Mouse (Mus musculus) gastrocnemius, postnatal 4 days (tissue): Measurements from ENCODE around the gene Meis2. TPM values are rescaled to one million over a fixed set of nuclear protein-coding genes. Genes with fewer than 3 reads are reported as not detected.

Source experiments
- DNase-seq, 2 experiments: peaks; one replicate each; pipeline ENCODE4 v3.0.0; 2021 to 2022; ENCODE audit warnings: low spot score in 2 of 2, mixed read lengths in 2 of 2
- total RNA-seq, 2 experiments: library from RNA; stranded (reverse); gene quantifications; 2 replicates each; pipeline ENCODE4 v1.2.3; 2021

The Meis2 gene
- total RNA-seq, 2 experiments from 2014 or later = 5.1 to 6.7 TPM

- no peak for DNase-seq
These were observed 205.5 kb downstream of the Meis2 start for GRCm38 (mm10) chr2:115860141-115860480.

- DNase-seq = no peak
These were observed 206.1 kb downstream of the Meis2 start for GRCm38 (mm10) chr2:115859371-115860140.

DNA sequence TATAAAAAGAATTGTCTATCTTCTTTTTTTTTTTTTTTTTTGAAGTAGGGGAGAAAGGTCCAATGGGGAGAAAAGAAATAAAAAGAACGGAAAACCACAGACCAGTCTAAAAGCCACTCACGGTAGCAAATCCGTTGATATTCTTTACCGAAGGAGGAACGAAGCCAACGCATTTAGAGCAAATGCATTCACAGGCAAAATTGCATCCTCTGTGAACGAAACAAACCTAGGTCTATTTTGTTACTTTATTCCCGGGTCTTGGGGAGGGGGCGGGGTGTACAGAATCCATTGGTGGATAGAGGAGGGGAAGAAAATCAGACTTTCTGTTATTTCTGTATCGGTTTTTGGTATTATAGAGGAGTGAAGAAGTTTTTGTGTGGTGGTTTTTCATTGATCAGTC, 206.7 kb downstream of the Meis2 start:
- no peak for DNase-seq

GRCm38 (mm10) chr2:115858246-115858645, 207.4 kb downstream of the Meis2 start:
- DNase-seq = no peak

- no peak for DNase-seq
These were observed 208.2 kb downstream of the Meis2 start for GRCm38 (mm10) chr2:115857123-115858080.

- no peak for DNase-seq
These were observed 209.1 kb downstream of the Meis2 start for GRCm38 (mm10) chr2:115856401-115857073.

- DNase-seq = peak; percentile 76 to 87
These were observed 209.9 kb downstream of the Meis2 start for GRCm38 (mm10) chr2:115855511-115856400.

- DNase-seq = no peak
These were observed 210.8 kb downstream of the Meis2 start for GRCm38 (mm10) chr2:115854828-115855311.

- no peak for DNase-seq
These were observed 211.4 kb downstream of the Meis2 start for GRCm38 (mm10) chr2:115854007-115854827.

GRCm38 (mm10) chr2:115853221-115853620, 212.4 kb downstream of the Meis2 start:
- no peak for DNase-seq

DNA sequence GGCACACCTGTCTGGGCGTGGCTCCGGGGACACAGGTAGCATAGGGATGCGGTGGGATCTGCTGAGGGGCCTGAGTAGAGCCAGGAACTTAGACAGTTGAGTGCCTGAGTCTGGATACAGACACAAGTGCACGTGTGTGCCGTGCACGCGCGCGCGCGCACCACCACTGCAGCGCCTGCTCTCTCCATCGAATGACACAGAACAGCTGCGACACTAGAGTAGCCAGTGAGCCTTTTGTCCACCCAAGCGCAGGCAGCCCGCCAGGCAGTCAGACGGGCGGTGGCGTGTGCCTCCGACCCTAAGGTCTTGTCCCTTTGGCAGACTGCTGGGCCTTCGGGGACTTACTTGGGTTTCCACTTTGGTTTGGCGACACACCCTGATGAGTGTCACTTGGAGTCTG, 213.0 kb downstream of the Meis2 start:
- DNase-seq = peak in 1 of 2 experiments; percentile 49

DNA sequence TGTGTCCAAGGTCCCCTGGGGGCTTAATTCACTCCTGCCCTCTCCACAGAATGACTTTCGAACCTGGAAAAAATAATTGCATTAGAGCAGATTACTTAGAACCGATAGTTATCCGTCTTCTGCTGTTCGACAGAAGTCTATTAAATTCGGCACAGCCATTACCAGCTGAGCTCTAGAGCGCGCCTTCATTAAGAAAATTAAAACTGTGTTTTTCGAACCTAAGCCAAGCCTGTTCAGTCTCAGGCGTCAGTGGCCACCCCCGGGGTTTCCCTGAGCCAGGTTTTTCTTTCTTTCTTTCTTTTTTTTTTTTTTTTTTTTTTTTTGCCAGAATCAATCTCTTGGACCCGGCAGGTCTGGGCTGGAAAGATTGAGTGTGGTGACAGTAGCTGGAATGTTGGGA, 213.5 kb downstream of the Meis2 start:
- no peak for DNase-seq

DNA sequence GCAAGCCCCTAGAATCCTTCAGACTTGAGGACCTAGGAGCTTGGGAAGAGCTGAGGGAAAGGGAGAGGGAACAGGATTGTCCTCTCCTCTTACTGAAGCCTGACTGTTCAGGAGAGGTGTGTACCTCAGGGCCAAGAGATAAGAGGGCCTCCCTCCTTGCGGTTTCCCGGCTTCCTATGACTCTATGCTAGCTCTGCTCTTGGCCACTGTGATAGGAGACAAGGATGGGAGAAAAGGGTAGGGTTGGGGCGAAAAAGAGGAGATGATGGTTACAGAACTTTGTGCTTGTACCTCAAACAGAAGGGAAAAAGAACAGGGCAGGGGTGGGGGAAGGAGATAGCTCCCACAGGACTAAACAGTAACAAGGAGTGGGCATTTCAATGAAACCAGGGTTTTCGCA, 214.7 kb downstream of the Meis2 start:
- no peak for DNase-seq

- DNase-seq = no peak
These were observed 222.8 kb downstream of the Meis2 start for GRCm38 (mm10) chr2:115842821-115843220.

- DNase-seq = no peak
These were observed 229.6 kb downstream of the Meis2 start for GRCm38 (mm10) chr2:115836034-115836433.

DNA sequence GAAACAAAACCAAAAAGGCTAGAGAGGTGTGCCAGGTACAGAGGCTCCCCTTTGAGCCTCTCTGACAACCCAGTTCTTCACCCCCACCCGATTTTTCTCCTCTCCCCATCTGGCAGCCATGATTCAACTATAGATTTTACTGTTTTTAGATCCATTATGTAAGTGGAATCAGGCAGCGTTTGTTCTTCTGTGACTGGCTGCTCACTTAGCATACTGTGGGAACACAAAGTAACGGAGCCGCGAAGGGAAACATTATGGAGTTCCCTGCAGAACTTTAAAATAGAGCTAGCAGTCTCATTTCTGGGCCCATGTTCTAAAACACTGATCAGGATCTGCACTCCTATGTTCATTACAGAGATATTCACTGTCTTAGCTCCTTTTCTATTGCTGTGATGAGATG, 243.3 kb downstream of the Meis2 start:
- no peak for DNase-seq

DNA sequence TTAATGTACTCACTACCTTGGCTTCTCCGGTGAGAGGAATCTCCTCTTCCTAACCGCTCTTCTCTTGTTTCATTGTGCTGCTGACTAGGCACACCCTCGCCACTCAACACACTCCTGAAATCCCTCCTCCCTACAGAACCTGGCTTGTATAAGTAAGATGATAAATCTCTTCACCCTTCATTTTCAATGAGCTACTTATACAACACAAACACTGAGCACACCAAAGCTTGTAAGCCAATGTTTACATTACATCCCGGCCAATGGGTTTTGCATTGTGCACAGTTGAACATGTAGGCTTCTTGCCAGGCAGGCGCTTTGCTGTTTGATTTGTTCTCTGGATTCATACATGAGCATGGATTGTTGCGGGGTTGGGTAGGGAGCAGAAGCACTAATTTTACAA, 247.7 kb downstream of the Meis2 start:
- DNase-seq = no peak

GRCm38 (mm10) chr2:115813721-115814120, 251.9 kb downstream of the Meis2 start:
- no peak for DNase-seq

DNA sequence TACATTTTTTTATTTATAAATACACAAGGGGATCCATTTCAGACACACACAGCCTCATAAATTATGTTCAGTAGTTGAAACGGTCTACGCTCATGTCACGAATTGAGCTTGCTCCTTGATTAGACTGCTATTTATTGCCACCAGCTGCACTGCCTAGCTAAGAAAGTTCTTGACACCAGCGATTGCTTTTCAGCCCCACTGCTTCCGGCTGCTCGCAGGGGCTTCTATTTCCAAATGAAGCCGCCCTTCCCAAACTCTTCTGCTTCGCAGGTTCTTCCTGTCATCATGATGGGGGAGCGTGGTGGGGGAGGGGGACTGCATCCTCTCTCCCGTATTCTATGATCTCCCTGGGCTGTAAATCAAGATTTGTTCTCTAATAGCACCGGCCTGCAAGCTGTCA, 252.3 kb downstream of the Meis2 start:
- DNase-seq = no peak
